Mouse (Mus musculus) forebrain, postnatal 0 days (tissue): ENCODE measurements at regions not wholly inside any gene's neighbourhood (a gene's known extent, or its start where the extent isn't known, plus 50 kb on each side); places are given as distances from the start of the nearest gene placed in this dataset.
"Not testable (repeated sequence)": the region's sequence is repeated elsewhere in the genome, so short reads cannot be mapped to it uniquely, and the experiment has no call there.

ENCODE experiments used
- ATAC-seq: fragments of 200-750 bp; cut with Nextera tagmentation; 2 replicates; pipeline ENCODE4 v1.8.0; 2017; ENCODE audit warnings: mild to moderate bottlenecking, moderate library complexity
- DNase-seq: peaks from one replicate; pipeline ENCODE4 v3.0.0-alpha.2; 2015
- H3K27ac ChIP-seq: fragments of 300-500 bp; sonication (generic); 2 replicates; pipeline ENCODE4 v1.5.1; 2014; ENCODE audit warnings: low read depth, mild to moderate bottlenecking, antibody characterized with exemption, low read length, moderate library complexity, mixed read lengths
- H3K27me3 ChIP-seq: fragments of 300-500 bp; sonication (generic); 2 replicates; pipeline ENCODE4 v1.6.1; 2014; ENCODE audit warnings: mild to moderate bottlenecking, low read length, mixed read lengths; ENCODE audit not compliant: insufficient read depth
- H3K36me3 ChIP-seq: fragments of 300-500 bp; sonication (generic); 2 replicates; pipeline ENCODE4 v1.6.1; 2014; ENCODE audit warnings: mild to moderate bottlenecking, moderate library complexity; ENCODE audit not compliant: insufficient read depth
- H3K4me1 ChIP-seq: fragments of 300-500 bp; sonication (generic); 2 replicates; pipeline ENCODE4 v1.6.1; 2014; ENCODE audit warnings: antibody characterized with exemption; ENCODE audit not compliant: insufficient read depth
- H3K4me2 ChIP-seq: fragments of 300-500 bp; sonication (generic); 2 replicates; pipeline ENCODE4 v1.6.1; 2014; ENCODE audit warnings: low read depth, mild to moderate bottlenecking, moderate library complexity
- H3K4me3 ChIP-seq: fragments of 300-500 bp; sonication (generic); 2 replicates; pipeline ENCODE4 v1.5.1; 2014; ENCODE audit warnings: low read depth, low read length, mixed read lengths
- H3K9ac ChIP-seq: fragments of 300-500 bp; sonication (generic); 2 replicates; pipeline ENCODE4 v1.6.1; 2014; ENCODE audit warnings: mild to moderate bottlenecking
- H3K9me3 ChIP-seq: fragments of 300-500 bp; sonication (generic); 2 replicates; pipeline ENCODE4 v1.6.1; 2016; ENCODE audit warnings: low read length
- CTCF ChIP-seq: sonication (generic); IDR thresholded peaks from 2 replicates; pipeline ENCODE4 v1.5.1; 2016; ENCODE audit warnings: antibody characterized with exemption, control low read depth, low read depth
- WGBS: fragments of 180-500 bp; shearing (Covaris S2); extraction: QIAGEN DNeasy Blood & Tissue Kit; methylation state at CpG from one replicate; pipeline ENCODE4 v1.1.7; 2014; 5-methylcytosine and 5-hydroxymethylcytosine counted together

DNA sequence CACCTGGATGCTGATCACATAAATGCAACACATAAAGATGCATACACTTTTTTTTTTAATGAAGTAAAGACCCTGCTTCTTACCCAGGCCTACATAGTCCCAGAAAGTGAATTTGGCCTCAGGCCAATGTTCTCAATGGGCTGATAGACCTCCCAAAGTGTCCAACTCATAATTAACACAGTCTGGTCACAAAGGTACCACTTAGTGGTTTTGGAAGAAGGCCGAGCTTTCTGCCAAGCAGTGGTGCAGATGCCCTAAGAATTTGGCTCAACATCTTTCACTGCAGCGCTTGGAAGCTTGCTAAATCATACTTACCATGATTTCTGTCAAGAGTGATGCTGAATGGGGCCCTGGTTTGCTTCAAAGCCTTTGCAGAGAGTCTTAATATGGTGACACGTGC is 706.4 kb upstream of the Rag2 start:
- Histone ChIP-seq H3K9ac (no peak overlapping the region), H3K4me1 (no peaks in the 10 kb centered on the region), H3K4me2 (no peak overlapping the region), H3K9me3 (no peaks in the 10 kb centered on the region), H3K36me3 (no peaks in the 10 kb centered on the region), H3K27me3 (no peaks in the 10 kb centered on the region), H3K27ac (no peak overlapping the region), H3K4me3 (no peak overlapping the region)
- peak; percentile 7 for DNase-seq
- ATAC-seq: peak; percentile 34; the same call in 1 of the 2 replicates
- 32% methylated on average over 3 of the region's 3 CpGs for WGBS
- TF ChIP-seq CTCF: no peak

DNA sequence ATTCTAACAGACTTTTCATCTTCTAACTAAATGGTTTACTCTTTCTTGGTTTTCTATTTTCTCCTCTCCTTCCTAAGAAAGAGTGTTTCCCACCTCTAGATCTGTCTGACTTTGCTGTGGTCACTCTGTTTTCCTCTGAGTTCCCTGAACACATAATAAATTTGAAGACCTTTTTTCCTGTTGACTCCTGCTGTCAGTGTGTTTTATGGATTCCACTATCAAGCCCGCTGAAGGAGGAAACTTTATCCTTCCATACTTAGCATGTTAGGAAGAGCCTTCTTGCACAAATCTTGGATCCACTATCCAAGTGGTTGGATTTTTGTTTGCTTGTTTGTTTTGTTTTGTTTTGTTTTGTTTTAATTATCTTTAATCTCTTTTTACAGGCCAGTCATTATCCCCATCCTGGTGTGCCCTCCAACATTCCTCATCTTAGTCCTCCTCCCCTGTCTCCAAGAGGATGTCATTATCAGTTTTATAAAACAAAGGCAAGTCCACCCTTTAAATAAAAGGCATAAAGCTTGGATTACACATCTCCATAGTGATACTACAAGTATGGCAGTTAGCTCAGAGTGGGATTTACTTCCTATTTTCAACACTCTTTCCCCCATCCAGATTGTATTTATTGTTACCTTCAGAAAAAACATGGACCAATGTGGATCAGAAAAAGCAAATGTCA is 704.8 kb upstream of the Rag2 start:
- no peak for ATAC-seq
- TF ChIP-seq CTCF: no peak
- 81% methylated on average over 1 of the region's 1 CpGs for WGBS

DNA sequence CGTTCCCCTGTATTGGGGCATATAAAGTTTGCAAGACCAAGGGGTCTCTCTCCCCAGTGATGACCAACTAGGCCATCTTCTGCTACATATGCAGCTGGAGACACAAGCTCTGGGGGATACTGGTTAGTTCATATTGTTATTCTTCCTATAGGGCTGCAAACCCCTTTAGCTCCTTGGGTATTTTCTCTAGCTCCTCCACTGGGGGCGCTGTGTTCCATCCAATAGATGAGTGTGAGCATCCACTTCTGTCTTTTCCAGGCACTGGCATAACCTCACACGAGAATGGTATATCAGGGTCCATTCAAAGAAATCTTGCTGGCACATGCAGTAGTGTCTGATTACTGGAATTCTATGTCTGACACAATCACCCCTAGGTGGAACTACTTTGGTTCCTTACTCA is 675.9 kb upstream of the Rag2 start:
- peak; percentile 27 for TF ChIP-seq CTCF
- 42% methylated on average over 3 of the region's 3 CpGs for WGBS
- H3K9ac ChIP-seq, DNase-seq, H3K27me3 ChIP-seq, ATAC-seq, H3K9me3 ChIP-seq, H3K36me3 ChIP-seq, H3K4me2 ChIP-seq, H3K4me3 ChIP-seq, H3K27ac ChIP-seq, H3K4me1 ChIP-seq: not testable (repeated sequence)

More for the DNA sequence above, 704.8 kb upstream of the Rag2 start:
- no peaks in the 10 kb centered on the region for H3K4me1 ChIP-seq
- no peaks in the 10 kb centered on the region for H3K36me3 ChIP-seq
- H3K9ac ChIP-seq: no peak overlapping the region
- DNase-seq: no peak
- no peak overlapping the region for H3K27ac ChIP-seq
- H3K4me2 ChIP-seq: no peak overlapping the region
- no peak overlapping the region for H3K4me3 ChIP-seq
- H3K27me3 ChIP-seq: no peaks in the 10 kb centered on the region
- H3K9me3 ChIP-seq: no peaks in the 10 kb centered on the region

DNA sequence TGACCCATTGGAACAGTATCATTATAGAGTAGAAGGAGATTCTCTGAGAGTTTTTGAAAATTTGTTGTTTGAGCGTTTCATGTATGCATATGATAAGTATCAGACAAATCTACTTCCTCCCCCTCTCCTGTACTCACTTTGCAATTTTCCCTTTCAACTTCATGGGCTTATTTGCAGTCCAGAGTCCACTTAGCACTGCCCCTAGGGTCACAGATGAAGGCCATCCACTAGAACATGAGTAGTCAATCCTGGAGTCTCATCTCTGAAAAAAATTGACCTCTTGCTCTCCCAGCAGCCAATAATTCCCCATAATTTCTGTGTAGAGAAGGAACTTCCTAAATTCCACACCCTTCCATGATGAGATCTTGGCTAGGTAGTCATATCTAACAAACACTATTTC is 665.1 kb upstream of the Rag2 start:
- 95% methylated on average over 1 of the region's 1 CpGs for WGBS
- Histone ChIP-seq H3K9me3 (no peaks in the 10 kb centered on the region), H3K27me3 (no peaks in the 10 kb centered on the region), H3K27ac (no peak overlapping the region), H3K36me3 (no peaks in the 10 kb centered on the region), H3K4me1 (no peaks in the 10 kb centered on the region), H3K9ac (no peak overlapping the region), H3K4me3 (no peak overlapping the region), H3K4me2 (no peak overlapping the region)
- no peak for TF ChIP-seq CTCF
- DNase-seq (no peak), ATAC-seq (no peak)

DNA sequence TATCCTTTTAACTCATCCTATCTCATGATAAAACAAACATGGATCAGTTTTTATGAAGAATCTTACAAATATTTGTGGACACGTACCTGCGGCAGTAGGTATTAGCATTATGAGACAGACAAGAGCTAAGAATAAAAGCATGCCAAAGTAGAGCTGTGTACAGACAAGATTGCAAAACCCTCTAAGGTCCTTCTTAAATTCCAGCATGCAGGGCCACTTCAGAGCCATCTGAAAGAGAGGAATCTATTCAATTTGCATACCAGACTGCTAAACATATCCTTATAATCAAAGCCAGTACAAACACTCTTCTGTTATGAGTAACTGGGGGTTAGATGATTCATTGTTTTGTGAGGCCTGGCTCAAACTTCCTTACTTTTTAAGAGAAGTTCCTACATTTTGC is 659.9 kb upstream of the Rag2 start:
- ATAC-seq (no peak), DNase-seq (no peak)
- 81% methylated on average over 2 of the region's 2 CpGs for WGBS
- Histone ChIP-seq H3K4me3 (no peak overlapping the region), H3K9me3 (no peaks in the 10 kb centered on the region), H3K9ac (no peak overlapping the region), H3K27me3 (no peaks in the 10 kb centered on the region), H3K4me2 (no peak overlapping the region), H3K36me3 (no peaks in the 10 kb centered on the region), H3K4me1 (no peaks in the 10 kb centered on the region), H3K27ac (no peak overlapping the region)
- no peak for TF ChIP-seq CTCF

DNA sequence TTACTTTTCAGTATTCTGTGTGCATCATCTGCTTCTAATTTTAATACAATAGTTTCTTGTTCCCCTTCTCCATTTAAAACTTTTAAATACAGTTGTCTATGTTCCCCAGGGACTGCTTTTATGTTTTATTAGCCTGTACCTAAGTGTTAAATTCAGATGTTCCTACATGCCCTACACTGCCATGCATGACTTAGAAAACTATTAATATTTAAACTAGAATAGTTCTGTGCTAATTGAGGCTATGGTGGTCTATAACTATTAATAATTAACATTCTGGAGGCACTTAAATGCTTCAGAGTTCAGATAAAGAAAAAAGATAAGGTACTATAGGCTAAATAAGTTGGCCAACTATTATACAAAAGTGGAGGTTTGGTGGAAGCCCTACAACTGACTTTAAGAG is 647.3 kb upstream of the Rag2 start:
- no peak overlapping the region for H3K4me2 ChIP-seq
- no peak overlapping the region for H3K27ac ChIP-seq
- no peaks in the 10 kb centered on the region for H3K36me3 ChIP-seq
- no peaks in the 10 kb centered on the region for H3K4me1 ChIP-seq
- no peak for TF ChIP-seq CTCF
- DNase-seq: no peak
- no peaks in the 10 kb centered on the region for H3K9me3 ChIP-seq
- ATAC-seq: no peak
- no peak overlapping the region for H3K4me3 ChIP-seq
- H3K27me3 ChIP-seq: no peaks in the 10 kb centered on the region
- no peak overlapping the region for H3K9ac ChIP-seq

DNA sequence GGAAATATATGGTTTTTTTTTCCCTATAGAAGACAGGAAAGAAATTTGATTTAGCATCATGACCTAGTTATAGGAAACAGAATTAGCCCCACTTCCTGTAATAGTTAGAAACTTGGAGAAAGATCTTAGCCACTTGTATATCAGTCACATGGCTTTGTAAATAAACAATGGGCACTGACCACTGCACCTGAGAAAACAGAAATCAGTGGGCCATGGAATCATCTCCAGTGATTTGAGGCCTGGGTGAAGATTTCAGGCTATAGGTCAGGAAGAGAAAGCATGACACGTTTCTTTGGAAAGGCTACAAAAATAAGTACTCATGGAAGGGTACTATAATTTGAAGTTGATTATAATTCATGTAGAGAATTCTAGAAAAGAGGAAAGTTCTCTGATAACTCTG is 642.2 kb upstream of the Rag2 start:
- H3K36me3 ChIP-seq: no peaks in the 10 kb centered on the region
- no peak overlapping the region for H3K4me3 ChIP-seq
- DNase-seq (no peak), ATAC-seq (no peak)
- no peak for TF ChIP-seq CTCF
- H3K9ac ChIP-seq: no peak overlapping the region
- H3K4me1 ChIP-seq: no peaks in the 10 kb centered on the region
- H3K27ac ChIP-seq: no peak overlapping the region
- H3K4me2 ChIP-seq: no peak overlapping the region
- no peaks in the 10 kb centered on the region for H3K9me3 ChIP-seq
- 75% methylated on average over 1 of the region's 1 CpGs for WGBS
- H3K27me3 ChIP-seq: no peaks in the 10 kb centered on the region
